Mouse (Mus musculus) stomach, embryonic 16.5 days (tissue): ENCODE results near the gene Cdc42bpa. TPM values are rescaled to one million over a fixed set of nuclear protein-coding genes. Genes with fewer than 3 reads are reported as not detected.
A peak's percentile ranks its signal among the peaks of the same experiment; 100 is the strongest.

ENCODE experiments used
- ATAC-seq: fragments of 200-750 bp; cut with Nextera tagmentation; 2 replicates; pipeline ENCODE4 v1.8.0; 2017; ENCODE audit warnings: moderate number of reproducible peaks, moderate TSS enrichment; ENCODE audit not compliant: insufficient read depth, low FRiP score
- H3K27ac ChIP-seq: fragments of 300-500 bp; sonication (generic); 2 replicates; pipeline ENCODE4 v1.5.1; 2014; ENCODE audit warnings: low read length
- H3K27me3 ChIP-seq: fragments of 300-500 bp; sonication (generic); 2 replicates; pipeline ENCODE4 v1.6.1; 2014; ENCODE audit warnings: low read length, control low read depth, mixed read lengths; ENCODE audit not compliant: control insufficient read depth, insufficient read depth
- H3K36me3 ChIP-seq: fragments of 300-500 bp; sonication (generic); 2 replicates; pipeline ENCODE4 v1.6.1; 2014; ENCODE audit warnings: low read length; ENCODE audit not compliant: control insufficient read depth, insufficient read depth
- H3K4me1 ChIP-seq: fragments of 300-500 bp; sonication (generic); 2 replicates; pipeline ENCODE4 v1.6.1; 2014; ENCODE audit warnings: low read length, control low read depth, mixed read lengths; ENCODE audit not compliant: control insufficient read depth, insufficient read depth
- H3K4me2 ChIP-seq: fragments of 300-500 bp; sonication (generic); 2 replicates; pipeline ENCODE4 v1.6.1; 2014; ENCODE audit warnings: low read depth, low read length, mixed read lengths
- H3K4me3 ChIP-seq: fragments of 300-500 bp; sonication (generic); replicated peaks from 2 replicates; pipeline ENCODE4 v1.5.1; 2014; ENCODE audit warnings: mild to moderate bottlenecking, low read length
- H3K9ac ChIP-seq: fragments of 300-500 bp; sonication (generic); 2 replicates; pipeline ENCODE4 v1.6.1; 2014; ENCODE audit warnings: low read length
- H3K9me3 ChIP-seq: fragments of 300-500 bp; sonication (generic); replicated peaks from 2 replicates; pipeline ENCODE4 v1.6.1; 2016; ENCODE audit warnings: low read length, control low read depth; ENCODE audit not compliant: control insufficient read depth
- WGBS: fragments of 180-500 bp; shearing (Covaris S2); extraction: QIAGEN DNeasy Blood & Tissue Kit; methylation state at CpG from one replicate; pipeline ENCODE4 v1.1.7; 2014; 5-methylcytosine and 5-hydroxymethylcytosine counted together
- polyA plus RNA-seq: library from polyadenylated mRNA; unstranded; fragments of >200 nt; fragmentation: Nextera tagmentation; extraction: Ambion mirVana; gene quantifications from 2 replicates; pipeline ENCODE4 v1.2.1, GENCODE M21; 2015

Cdc42bpa gene
- polyA plus RNA-seq, 1 experiment from 2014 or later: 16.3 TPM

- H3K36me3 ChIP-seq: no peaks in the 10 kb centered on the region
- H3K4me2 ChIP-seq: no peak within 1 kb of the TSS
- WGBS: 66% methylated on average over 4 of the region's 4 CpGs
- no peak within 1 kb of the TSS for H3K4me3 ChIP-seq
- H3K27ac ChIP-seq: no peak within 1 kb of the TSS
- H3K9me3 ChIP-seq: peaks cover under 1% of the 10 kb centered on the region; the same call in 1 of the 2 replicates
- H3K9ac ChIP-seq: no peak within 1 kb of the TSS
- H3K27me3 ChIP-seq: no peaks in the 10 kb centered on the region
- no peak for ATAC-seq
- H3K4me1 ChIP-seq: peaks cover 9% of the 10 kb centered on the region
Measured at GRCm38 (mm10) chr1:180198959-180199714, 238.9 kb downstream of the Cdc42bpa start, which contains the start of gene Coq8a. Gene Coq8a, minus strand, starts transcription at chr1:180199602.

- H3K9ac ChIP-seq: no peak overlapping the region
- peaks cover 9% of the 10 kb centered on the region for H3K4me1 ChIP-seq
- no peaks in the 10 kb centered on the region for H3K27me3 ChIP-seq
- WGBS: 60% methylated on average over 4 of the region's 4 CpGs
- H3K27ac ChIP-seq: no peak overlapping the region
- no peak for ATAC-seq
- H3K36me3 ChIP-seq: no peaks in the 10 kb centered on the region
- H3K9me3 ChIP-seq: peaks cover 5% of the 10 kb centered on the region
- no peak overlapping the region for H3K4me2 ChIP-seq
- no peak overlapping the region for H3K4me3 ChIP-seq
Measured at GRCm38 (mm10) chr1:180199715-180200050, 239.4 kb downstream of the Cdc42bpa start.

- ATAC-seq: no peak
- peaks cover 8% of the 10 kb centered on the region for H3K9me3 ChIP-seq
- no peaks in the 10 kb centered on the region for H3K36me3 ChIP-seq
- no peak overlapping the region for H3K4me2 ChIP-seq
- WGBS: 53% methylated on average over 5 of the region's 5 CpGs
- no peak overlapping the region for H3K9ac ChIP-seq
- no peaks in the 10 kb centered on the region for H3K27me3 ChIP-seq
- H3K4me3 ChIP-seq: no peak overlapping the region
- H3K27ac ChIP-seq: no peak overlapping the region
- peaks cover 5% of the 10 kb centered on the region for H3K4me1 ChIP-seq
Measured at GRCm38 (mm10) chr1:180200722-180201121, 240.4 kb downstream of the Cdc42bpa start.

- no peak overlapping the region for H3K9ac ChIP-seq
- no peak overlapping the region for H3K4me2 ChIP-seq
- H3K4me1 ChIP-seq: no peaks in the 10 kb centered on the region
- no peaks in the 10 kb centered on the region for H3K27me3 ChIP-seq
- no peak for ATAC-seq
- H3K27ac ChIP-seq: no peak overlapping the region
- H3K4me3 ChIP-seq: no peak overlapping the region
- peaks cover 8% of the 10 kb centered on the region for H3K9me3 ChIP-seq
- H3K36me3 ChIP-seq: no peaks in the 10 kb centered on the region
- WGBS: 83% methylated on average over 3 of the region's 3 CpGs
Measured at GRCm38 (mm10) chr1:180208370-180208769, 248.1 kb downstream of the Cdc42bpa start.

GRCm38 (mm10) chr1:180210031-180210432, 249.8 kb downstream of the Cdc42bpa start:
- Histone ChIP-seq H3K9ac (no peak overlapping the region), H3K4me2 (no peak overlapping the region), H3K4me1 (no peaks in the 10 kb centered on the region), H3K27ac (no peak overlapping the region), H3K9me3 (peaks cover under 1% of the 10 kb centered on the region; the same call in 1 of the 2 replicates), H3K4me3 (no peak overlapping the region), H3K36me3 (no peaks in the 10 kb centered on the region), H3K27me3 (no peaks in the 10 kb centered on the region)
- ATAC-seq: no peak
- WGBS: 66% methylated on average over 4 of the region's 4 CpGs

- Histone ChIP-seq H3K36me3 (no peaks in the 10 kb centered on the region), H3K4me2 (no peak overlapping the region), H3K27me3 (no peaks in the 10 kb centered on the region), H3K4me3 (no peak overlapping the region), H3K27ac (no peak overlapping the region), H3K9me3 (no peaks in the 10 kb centered on the region), H3K4me1 (no peaks in the 10 kb centered on the region), H3K9ac (no peak overlapping the region)
- ATAC-seq: no peak
- 72% methylated on average over 9 of the region's 9 CpGs for WGBS
Measured at GRCm38 (mm10) chr1:180210781-180211271, 250.6 kb downstream of the Cdc42bpa start.

GRCm38 (mm10) chr1:180212911-180213310, 252.6 kb downstream of the Cdc42bpa start:
- H3K9ac ChIP-seq: no peak overlapping the region
- no peaks in the 10 kb centered on the region for H3K4me1 ChIP-seq
- H3K27ac ChIP-seq: no peak overlapping the region
- no peak overlapping the region for H3K4me3 ChIP-seq
- 68% methylated on average over 5 of the region's 5 CpGs for WGBS
- no peaks in the 10 kb centered on the region for H3K27me3 ChIP-seq
- H3K9me3 ChIP-seq: no peaks in the 10 kb centered on the region
- H3K4me2 ChIP-seq: no peak overlapping the region
- H3K36me3 ChIP-seq: no peaks in the 10 kb centered on the region
- ATAC-seq: no peak

GRCm38 (mm10) chr1:180215044-180215443, 254.8 kb downstream of the Cdc42bpa start:
- Histone ChIP-seq H3K27ac (no peak overlapping the region), H3K9ac (no peak overlapping the region), H3K4me3 (no peak overlapping the region), H3K9me3 (no peaks in the 10 kb centered on the region), H3K4me1 (no peaks in the 10 kb centered on the region), H3K4me2 (no peak overlapping the region), H3K36me3 (no peaks in the 10 kb centered on the region), H3K27me3 (no peaks in the 10 kb centered on the region)
- WGBS: 16% methylated on average over 4 of the region's 4 CpGs
- ATAC-seq: peak; percentile 93
